Mouse (Mus musculus) thymus, adult 2 months (tissue): Measurements from ENCODE around the gene Gm5741.

Source experiments
- CTCF ChIP-seq: fragments of 200-500 bp; IDR thresholded peaks from 2 replicates; pipeline ENCODE4 v1.5.1; 2012; ENCODE audit warnings: mild to moderate bottlenecking, control low read depth, low read length, moderate library complexity, borderline replicate concordance; ENCODE audit not compliant: control insufficient read depth, poor library complexity, insufficient read depth; ENCODE audit errors: extremely low read depth
- POLR2A ChIP-seq: fragments of 200-500 bp; IDR thresholded peaks from 2 replicates; pipeline ENCODE4 v1.6.1; 2012; ENCODE audit warnings: mild to moderate bottlenecking, low read length, control low read depth, moderate library complexity; ENCODE audit not compliant: control insufficient read depth, poor library complexity, insufficient read depth; ENCODE audit errors: extremely low read depth

GRCm38 (mm10) chr8:85059879-85060616, 7.7 kb downstream of the Gm5741 start, which contains the start of gene Fbxw9:
- TF ChIP-seq POLR2A, result no peak
- TF ChIP-seq CTCF, result no peak
